8 mouse cellular contexts compared by ENCODE assay signal in genomic region chr3:107035521-107036457, GRCm38 (mm10). TPM values are rescaled to one million over a fixed set of nuclear protein-coding genes. Genes with fewer than 3 reads are reported as not detected.
A peak's percentile ranks its signal among the peaks of the same experiment; 100 is the strongest.
DNase-seq lines count a peak whose midpoint lies in the region; ATAC-seq and TF ChIP-seq lines count a peak whose summit lies in the region.

Gene Kcna3, plus strand, starts transcription at chr3:107036169.

- peak; percentile 49 to 63 for DNase-seq in CD8-positive naive resting alpha-beta T cell, adult 2 months (ENCODE audit: low read depth in 2 of 2, low spot score in 2 of 2)
- DNase-seq in c-Kit-positive CD71-positive TER-119-positive erythroid progenitor cells, embryonic 14.5 days (ENCODE audit: low spot score): peak; percentile 13
- peak; percentile 91 for DNase-seq in forebrain, embryonic 14.5 days (ENCODE audit: low spot score)
- peak; percentile 74 to 77 for DNase-seq in heart, postnatal 14 days
- peak; percentile 30 to 48 for DNase-seq in layer of hippocampus, adult 8-10 months (ENCODE audit: low spot score in 2 of 2)
- DNase-seq in lung, postnatal 0 days (ENCODE audit: low spot score): peak; percentile 76
- peak; percentile 27 for DNase-seq in ovary, postnatal 10 days (ENCODE audit: low spot score)
- peak; percentile 80 to 90 for DNase-seq in thymus, postnatal 10 days (ENCODE audit: low spot score in 2 of 2)

- WGBS in forebrain, embryonic 14.5 days: under 1% methylated on average over 53 of the region's 80 CpGs
- 2% methylated on average over 28 of the region's 80 CpGs for WGBS in lung, postnatal 0 days

- peak; percentile 93 for ATAC-seq in forebrain, embryonic 14.5 days
- ATAC-seq in lung, postnatal 0 days: peak; percentile 95

- H3K27me3 ChIP-seq in forebrain, embryonic 14.5 days (replicated peaks; ENCODE audit: control insufficient read depth, insufficient read depth, low read length): no peaks in the 10 kb centered on the region
- H3K27me3 ChIP-seq in lung, postnatal 0 days (replicated peaks; ENCODE audit: insufficient read depth, low read length): peaks cover 9% of the 10 kb centered on the region; the same call in 1 of the 2 replicates

- TF ChIP-seq CTCF in lung, postnatal 0 days (IDR thresholded peaks at IDR 0.05): no peak

- peak within 1 kb of the TSS; percentile 77 for H3K4me2 ChIP-seq in forebrain, embryonic 14.5 days (ENCODE audit: low read length)
- H3K4me2 ChIP-seq in lung, postnatal 0 days (replicated peaks; ENCODE audit: low read depth, low read length): peak within 1 kb of the TSS; percentile 99

- peak within 1 kb of the TSS; percentile 90 for H3K27ac ChIP-seq in forebrain, embryonic 14.5 days (ENCODE audit: low read depth, low read length)
- no peak within 1 kb of the TSS for H3K27ac ChIP-seq in lung, postnatal 0 days (ENCODE audit: low read length)

- intact Hi-C loops in heart, postnatal 14 days (cut with DNase I): no loop called here

- H3K4me1 ChIP-seq in forebrain, embryonic 14.5 days (ENCODE audit: control insufficient read depth, insufficient read depth, low read length): peaks cover 24% of the 10 kb centered on the region
- H3K4me1 ChIP-seq in lung, postnatal 0 days (ENCODE audit: insufficient read depth, low read depth, low read length): no peaks in the 10 kb centered on the region

- peak within 1 kb of the TSS; percentile 83 for H3K9ac ChIP-seq in forebrain, embryonic 14.5 days (ENCODE audit: low read length)
- peak within 1 kb of the TSS; percentile 39 for H3K9ac ChIP-seq in lung, postnatal 0 days (replicated peaks; ENCODE audit: low read depth)

- TF ChIP-seq EP300 in lung, postnatal 0 days (IDR thresholded peaks at IDR 0.05): no peak

- H3K4me3 ChIP-seq in forebrain, embryonic 14.5 days (ENCODE audit: low read depth, low read length): peak within 1 kb of the TSS; percentile 86
- H3K4me3 ChIP-seq in lung, postnatal 0 days (ENCODE audit: low read depth, low read length): peak within 1 kb of the TSS; percentile 67

- no peaks in the 10 kb centered on the region for H3K9me3 ChIP-seq in forebrain, embryonic 14.5 days (replicated peaks; ENCODE audit: control insufficient read depth, low read length)
- H3K9me3 ChIP-seq in lung, postnatal 0 days (ENCODE audit: low read length): no peaks in the 10 kb centered on the region

- H3K36me3 ChIP-seq in forebrain, embryonic 14.5 days (ENCODE audit: control insufficient read depth, insufficient read depth, low read length): no peaks in the 10 kb centered on the region
- H3K36me3 ChIP-seq in lung, postnatal 0 days (ENCODE audit: insufficient read depth, low read length): no peaks in the 10 kb centered on the region

RNA-seq across cellular contexts. Expression of gene Kcna3, which starts in this region (rescaled TPM):
- 10.3 and 15.6 TPM in 2 replicates for polyA plus RNA-seq in forebrain, embryonic 14.5 days (2014; fragmentation: Nextera tagmentation; extraction: Ambion mirVana)
- total RNA-seq in heart, postnatal 14 days (2021): 1 to 10 TPM in 1 of 2 experiments, under 1 TPM in 1; 0.38 to 2.6 TPM
- total RNA-seq in layer of hippocampus, adult 8-10 months (2022): 10 to 100 TPM; 19.8 to 22.5 (median 21.0) TPM
- 2.7 and 4.2 TPM in 2 replicates for polyA plus RNA-seq in lung, postnatal 0 days (2015; fragmentation: Nextera tagmentation; extraction: Ambion mirVana)

Comparison
In these comparisons a context has a peak if more than half of its experiments do, and no peak if none do; other contexts are left out.
1. RNA of gene Kcna3 (total RNA-seq): 19.8 to 22.5 TPM in layer of hippocampus, adult 8-10 months; 0.38 to 2.6 TPM in heart, postnatal 14 days; every median in the first group is over 4 times any median in the second.
2. DNase-seq: peak in every context shown above with its lines; median percentile 91 in forebrain, embryonic 14.5 days; 85 in thymus, postnatal 10 days; 76 in lung, postnatal 0 days; 76 in heart, postnatal 14 days; 56 in CD8-positive naive resting alpha-beta T cell, adult 2 months; 39 in layer of hippocampus, adult 8-10 months; 27 in ovary, postnatal 10 days; 13 in c-Kit-positive CD71-positive TER-119-positive erythroid progenitor cells, embryonic 14.5 days.